Mouse (Mus musculus) brain, embryonic 18.5 days (tissue): ENCODE measurements around the gene Abcc4.

Experiments
- DNase-seq: peaks from one replicate; pipeline ENCODE4 v3.0.0-alpha.2; 2012; ENCODE audit warnings: low read depth, low spot score

The Abcc4 gene

GRCm38 (mm10) chr14:118638447-118639275 lies 67.4 kb downstream of the Abcc4 start:
- DNase-seq = no peak

DNA sequence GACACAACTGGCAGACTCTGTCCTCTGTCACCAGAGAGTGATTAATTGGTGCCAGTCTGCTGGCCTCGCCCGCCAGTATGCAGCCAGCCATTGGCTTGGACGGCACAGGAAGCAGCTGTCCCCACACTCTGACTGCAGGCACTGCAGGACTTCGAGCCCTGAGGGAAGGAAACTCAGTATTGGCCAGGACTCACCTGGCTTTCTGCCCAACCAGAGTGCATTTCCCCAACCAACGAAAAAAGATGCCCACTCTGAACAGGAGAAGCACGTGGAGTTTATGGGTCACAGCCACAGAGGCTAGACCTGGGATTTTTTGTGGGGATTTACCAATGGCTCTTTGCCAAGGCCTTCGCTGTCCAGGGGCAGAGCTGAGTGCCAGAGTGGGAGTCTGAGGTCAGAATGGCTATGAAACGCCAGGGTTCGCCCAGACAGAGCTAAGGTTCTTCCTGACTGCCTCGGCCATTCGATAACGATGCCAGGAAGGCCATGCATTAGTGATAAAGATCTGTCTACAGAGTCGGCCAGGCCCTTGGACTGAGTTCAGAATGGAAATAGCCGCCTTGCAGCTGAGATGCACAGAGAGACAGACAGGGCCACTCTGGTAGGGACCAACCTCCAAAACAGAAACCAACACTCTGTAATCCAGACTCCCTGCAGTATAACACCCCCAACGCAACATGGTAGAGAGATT lies 70.4 kb downstream of the Abcc4 start:
- peak; percentile 18 for DNase-seq

- DNase-seq = no peak
These were observed 76.4 kb downstream of the Abcc4 start for GRCm38 (mm10) chr14:118629649-118630048.

- no peak for DNase-seq
These were observed 84.6 kb downstream of the Abcc4 start for GRCm38 (mm10) chr14:118621449-118621789.

DNA sequence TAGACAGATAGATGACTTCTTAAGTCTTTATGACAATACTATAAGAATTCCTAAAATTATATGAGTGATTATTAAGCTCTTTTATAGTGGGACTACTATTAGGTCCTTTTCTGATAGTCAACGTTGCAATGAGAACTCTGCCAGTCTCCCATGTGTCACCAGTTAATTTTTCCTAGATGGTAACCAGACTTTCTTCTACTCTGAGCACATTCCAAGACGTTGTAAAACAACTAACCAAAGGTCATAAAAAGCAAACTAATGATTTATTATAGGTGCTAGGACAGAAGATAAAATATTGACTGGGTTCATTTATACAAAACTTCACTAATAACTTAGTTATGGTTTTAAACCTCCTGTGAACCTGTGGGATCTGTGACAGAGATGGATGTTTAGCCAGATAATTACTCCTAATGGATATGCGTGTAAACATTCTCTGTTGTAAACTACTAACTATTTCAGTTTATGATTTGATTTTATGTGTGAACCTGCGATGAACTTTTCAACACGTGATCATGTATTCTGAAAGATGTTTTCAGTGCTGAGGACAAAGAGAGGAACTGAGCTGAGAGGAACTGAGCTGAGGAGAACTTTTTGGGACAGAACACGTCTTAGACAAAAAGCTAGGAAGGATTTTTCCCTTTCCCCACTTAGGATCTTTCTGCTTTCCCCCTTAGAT lies 85.1 kb downstream of the Abcc4 start:
- DNase-seq = no peak

DNA sequence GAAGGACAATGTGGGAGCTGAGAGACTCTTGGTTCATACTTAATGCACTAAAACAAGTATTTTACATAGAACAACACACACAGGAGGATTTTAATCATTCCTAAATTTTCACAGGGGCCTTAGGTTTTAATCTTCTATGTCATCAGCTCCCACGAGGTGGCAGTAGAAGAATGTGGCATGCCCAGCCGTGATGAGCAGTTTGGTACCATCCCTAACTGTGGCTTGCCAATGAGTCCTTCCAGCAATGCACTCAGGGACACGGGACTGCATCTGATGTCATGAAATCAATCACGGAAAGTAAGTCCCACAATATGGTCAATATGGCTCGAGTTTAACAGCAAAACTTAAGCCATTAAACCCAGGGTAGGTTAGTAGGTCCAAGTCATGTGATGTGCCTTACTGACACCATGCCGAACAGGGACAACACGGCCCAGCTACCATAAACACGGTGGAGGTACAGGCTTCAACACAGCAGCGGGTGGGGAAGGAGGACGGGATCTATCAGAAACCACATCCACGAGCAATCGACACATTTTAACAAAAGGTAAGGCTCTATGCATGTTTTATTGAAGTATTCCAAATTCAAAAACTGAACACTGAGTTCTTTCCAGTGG lies 89.2 kb downstream of the Abcc4 start:
- DNase-seq = peak; percentile 39

- DNase-seq = no peak
These were observed 92.3 kb downstream of the Abcc4 start for GRCm38 (mm10) chr14:118613734-118614133.

DNA sequence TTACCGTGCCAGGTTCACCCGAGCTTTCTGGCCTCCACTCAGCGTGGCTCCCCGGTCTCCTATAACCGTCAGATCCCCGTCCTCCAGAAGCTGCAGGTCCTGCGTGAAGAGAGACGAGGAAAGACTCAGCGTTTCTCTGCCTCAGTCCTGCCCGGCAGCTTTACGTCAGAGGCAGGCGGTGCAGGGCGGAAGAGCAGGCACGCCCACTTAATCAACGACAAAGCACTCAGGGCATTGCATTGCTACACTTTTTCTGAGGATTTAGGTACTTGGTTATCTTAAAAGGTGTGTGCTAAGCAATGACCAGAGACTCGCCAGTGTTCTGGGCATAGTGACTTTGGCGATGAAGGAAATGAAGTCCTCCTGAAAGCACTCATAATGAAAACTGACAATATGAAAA lies 94.3 kb downstream of the Abcc4 start:
- DNase-seq = no peak

DNA sequence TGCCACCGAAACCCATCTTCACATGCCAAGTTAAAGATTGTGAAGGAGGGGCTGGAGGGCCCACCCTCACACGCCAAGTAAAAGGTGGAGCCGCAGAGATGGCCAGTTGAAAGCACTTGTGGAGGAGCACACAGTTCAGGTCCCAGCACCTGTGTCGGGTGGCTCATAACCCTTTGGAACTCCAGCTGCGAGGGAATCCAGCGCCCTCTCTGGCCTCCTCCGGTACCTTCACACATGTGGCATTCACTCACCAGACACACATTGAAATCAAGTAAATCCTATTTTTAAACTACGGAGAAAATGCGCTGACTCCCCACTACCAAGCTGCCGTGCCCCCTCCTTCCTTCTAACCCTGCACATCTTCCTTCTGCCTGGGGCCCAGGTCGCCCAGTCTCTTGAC lies 95.2 kb downstream of the Abcc4 start:
- no peak for DNase-seq

GRCm38 (mm10) chr14:118608816-118609465 lies 97.1 kb downstream of the Abcc4 start:
- DNase-seq = peak; percentile 18

GRCm38 (mm10) chr14:118608317-118608716 lies 97.7 kb downstream of the Abcc4 start:
- no peak for DNase-seq

GRCm38 (mm10) chr14:118606476-118606875 lies 99.5 kb downstream of the Abcc4 start:
- no peak for DNase-seq

- DNase-seq = no peak
These were observed 101.1 kb downstream of the Abcc4 start for GRCm38 (mm10) chr14:118604903-118605302.

GRCm38 (mm10) chr14:118602031-118602430 lies 104.0 kb downstream of the Abcc4 start:
- no peak for DNase-seq

DNA sequence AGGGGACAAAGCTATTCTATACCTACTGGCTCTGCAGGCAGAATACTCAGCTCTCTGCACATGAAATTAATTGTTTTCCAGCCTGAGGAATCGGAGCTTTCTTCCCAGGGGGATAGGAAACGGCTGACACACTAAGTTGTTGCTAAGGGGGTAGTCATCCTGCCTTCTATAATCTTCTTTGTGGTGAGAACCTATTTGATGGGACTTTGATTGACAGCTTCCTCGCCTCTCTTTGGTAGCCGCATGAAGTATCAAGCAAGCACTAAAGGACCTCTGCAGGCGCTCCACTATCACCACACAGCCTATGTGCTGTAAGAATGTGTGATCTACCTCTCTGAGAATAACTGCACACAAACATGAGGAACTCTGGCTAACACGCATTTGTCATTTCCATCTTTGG lies 105.3 kb downstream of the Abcc4 start:
- DNase-seq = no peak

GRCm38 (mm10) chr14:118598757-118599156 lies 107.3 kb downstream of the Abcc4 start:
- DNase-seq = no peak

DNA sequence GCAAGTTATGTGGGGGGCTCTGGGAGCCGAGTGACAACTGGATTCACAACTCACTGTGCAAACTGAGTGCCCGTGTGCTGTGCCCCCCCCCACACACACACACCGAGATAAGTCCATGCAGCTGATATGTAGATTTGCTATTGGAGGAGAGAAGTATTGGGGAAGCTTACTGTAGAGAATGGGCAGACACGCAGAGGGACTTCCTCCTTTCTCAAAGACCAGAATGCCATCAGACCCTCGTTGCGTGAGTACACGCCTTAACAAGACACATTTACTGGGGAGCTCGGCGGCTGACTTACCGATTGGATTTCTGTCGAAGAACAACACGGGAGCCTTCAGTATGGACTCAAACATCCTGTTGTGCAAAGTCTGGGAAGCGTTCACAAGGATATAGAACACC lies 111.6 kb downstream of the Abcc4 start:
- DNase-seq = no peak

GRCm38 (mm10) chr14:118591477-118592403 lies 114.3 kb downstream of the Abcc4 start:
- peak; percentile 37 for DNase-seq

DNA sequence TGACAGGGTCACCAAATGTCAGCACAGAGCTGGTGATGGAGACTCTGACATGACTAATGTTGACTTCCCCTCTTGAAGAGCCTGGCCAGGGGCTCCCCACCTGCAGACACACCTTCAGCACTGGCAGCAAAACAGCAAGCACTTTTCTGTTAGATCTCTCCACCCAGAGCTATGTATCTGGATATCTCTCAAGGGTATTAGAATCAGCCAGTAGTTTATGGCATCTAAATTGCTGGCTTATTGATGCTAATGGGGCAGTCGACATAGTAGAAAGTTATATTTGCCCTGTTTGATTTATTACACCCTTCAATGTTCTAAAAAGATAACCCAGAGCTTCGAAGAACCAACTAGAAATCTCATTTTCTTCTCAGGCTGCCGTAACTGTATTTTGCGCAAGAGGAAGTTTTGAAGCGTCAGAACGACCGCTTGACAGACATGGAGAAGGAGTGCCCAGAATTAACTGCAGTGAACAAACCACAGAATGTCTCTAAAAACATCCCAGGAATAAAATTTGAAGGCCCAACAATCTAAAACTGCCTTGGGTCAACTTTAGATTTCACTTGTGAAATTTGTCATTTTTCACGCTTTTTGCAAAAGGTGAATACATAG lies 123.6 kb downstream of the Abcc4 start:
- DNase-seq = no peak

GRCm38 (mm10) chr14:118581673-118582072 lies 124.3 kb downstream of the Abcc4 start:
- no peak for DNase-seq
